ENCODE assay signal across 22 mouse cellular contexts in genomic region chr6:53501236-53501635, GRCm38 (mm10).
"Had no signal": no experiment of that assay in that cellular context is flagged by ENCODE, and none has a peak within 500 bp of the region (broad histone marks: within the 10 kb centered on the region; RNA-seq: fewer than 3 reads in every experiment).

No protein-coding gene starts in this region.

- H3K9ac ChIP-seq: forebrain, postnatal 0 days; heart, embryonic 13.5 days; heart, embryonic 15.5 days; hindbrain, embryonic 13.5 days; hindbrain, embryonic 15.5 days; intestine, embryonic 15.5 days; limb, embryonic 13.5 days; limb, embryonic 15.5 days; liver, embryonic 12.5 days; liver, embryonic 14.5 days had no signal

- H3K4me1 ChIP-seq: hindbrain, embryonic 13.5 days; hindbrain, embryonic 15.5 days; liver, embryonic 12.5 days had no signal

- H3K4me2 ChIP-seq: heart, embryonic 13.5 days; heart, embryonic 15.5 days; hindbrain, embryonic 13.5 days; hindbrain, embryonic 15.5 days; intestine, embryonic 15.5 days; limb, embryonic 13.5 days; limb, embryonic 15.5 days; liver, embryonic 12.5 days had no signal

- H3K36me3 ChIP-seq: heart, embryonic 10.5 days; heart, embryonic 15.5 days; hindbrain, embryonic 13.5 days; hindbrain, embryonic 15.5 days; intestine, embryonic 15.5 days; limb, embryonic 15.5 days; liver, embryonic 12.5 days had no signal

- DNase-seq: forebrain, postnatal 0 days; gastrocnemius, postnatal 14 days; gastrocnemius, postnatal 36 days; heart, adult 18-20 months; heart, postnatal 14 days; heart, postnatal 36 days; kidney, adult 18-20 months; layer of hippocampus, adult 9-11 months; layer of hippocampus, postnatal 36 days; left cerebral cortex, postnatal 4 days had no signal

- ATAC-seq: forebrain, postnatal 0 days; hindbrain, postnatal 0 days; intestine, embryonic 15.5 days; liver, embryonic 12.5 days had no signal

- H3K9me3 ChIP-seq: heart, embryonic 10.5 days; heart, embryonic 15.5 days; hindbrain, embryonic 13.5 days; hindbrain, embryonic 15.5 days; intestine, embryonic 15.5 days; limb, embryonic 15.5 days; liver, embryonic 12.5 days had no signal

- H3K27ac ChIP-seq: heart, embryonic 10.5 days; heart, embryonic 13.5 days; heart, embryonic 15.5 days; hindbrain, embryonic 13.5 days; hindbrain, embryonic 15.5 days; hindbrain, postnatal 0 days; intestine, embryonic 15.5 days; kidney, postnatal 0 days; limb, embryonic 13.5 days; limb, embryonic 15.5 days; liver, embryonic 12.5 days; liver, embryonic 14.5 days had no signal

- H3K27me3 ChIP-seq: heart, embryonic 13.5 days; heart, embryonic 15.5 days; hindbrain, embryonic 13.5 days; hindbrain, embryonic 15.5 days; intestine, embryonic 15.5 days; limb, embryonic 13.5 days; limb, embryonic 15.5 days; liver, embryonic 12.5 days had no signal

- H3K4me3 ChIP-seq: heart, embryonic 10.5 days; heart, embryonic 13.5 days; heart, embryonic 15.5 days; hindbrain, embryonic 13.5 days; hindbrain, embryonic 15.5 days; intestine, embryonic 15.5 days; limb, embryonic 13.5 days; limb, embryonic 15.5 days; liver, embryonic 12.5 days had no signal
